Mouse (Mus musculus) lung, postnatal 0 days (tissue): ENCODE results near the gene Nkd1. TPM values are rescaled to one million over a fixed set of nuclear protein-coding genes. Genes with fewer than 3 reads are reported as not detected.

ENCODE experiments used
- ATAC-seq: fragments of 200-750 bp; cut with Nextera tagmentation; 2 replicates; pipeline ENCODE4 v1.8.0; 2017; ENCODE audit warnings: moderate library complexity
- DNase-seq: peaks from one replicate; pipeline ENCODE4 v3.0.0-alpha.2; 2016; ENCODE audit warnings: low spot score
- H3K27ac ChIP-seq: fragments of 300-500 bp; sonication (generic); 2 replicates; pipeline ENCODE4 v1.5.1; 2014; ENCODE audit warnings: antibody characterized with exemption, mild to moderate bottlenecking, low read length, mixed read lengths
- H3K27me3 ChIP-seq: fragments of 300-500 bp; sonication (generic); replicated peaks from 2 replicates; pipeline ENCODE4 v1.6.1; 2014; ENCODE audit warnings: low read length, mixed read lengths; ENCODE audit not compliant: insufficient read depth
- H3K36me3 ChIP-seq: fragments of 300-500 bp; sonication (generic); 2 replicates; pipeline ENCODE4 v1.6.1; 2014; ENCODE audit warnings: low read length, mixed read lengths; ENCODE audit not compliant: insufficient read depth
- H3K4me1 ChIP-seq: fragments of 300-500 bp; sonication (generic); 2 replicates; pipeline ENCODE4 v1.6.1; 2014; ENCODE audit warnings: antibody characterized with exemption, low read depth, low read length, mixed read lengths; ENCODE audit not compliant: insufficient read depth
- H3K4me2 ChIP-seq: fragments of 300-500 bp; sonication (generic); replicated peaks from 2 replicates; pipeline ENCODE4 v1.6.1; 2014; ENCODE audit warnings: low read depth, mild to moderate bottlenecking, low read length, moderate library complexity, mixed read lengths
- H3K4me3 ChIP-seq: fragments of 300-500 bp; sonication (generic); 2 replicates; pipeline ENCODE4 v1.5.1; 2014; ENCODE audit warnings: low read depth, low read length
- H3K9ac ChIP-seq: fragments of 300-500 bp; sonication (generic); replicated peaks from 2 replicates; pipeline ENCODE4 v1.6.1; 2014; ENCODE audit warnings: low read depth, mild to moderate bottlenecking
- H3K9me3 ChIP-seq: fragments of 300-500 bp; sonication (generic); 2 replicates; pipeline ENCODE4 v1.6.1; 2016; ENCODE audit warnings: low read length, mixed read lengths
- CTCF ChIP-seq: IDR thresholded peaks from 2 replicates; pipeline ENCODE4 v1.5.1; 2016; ENCODE audit warnings: antibody characterized with exemption, mild to moderate bottlenecking
- EP300 ChIP-seq: IDR thresholded peaks from 2 replicates; pipeline ENCODE4 v1.6.1; 2016; ENCODE audit warnings: antibody characterized with exemption, mild to moderate bottlenecking, control low read depth
- WGBS: fragments of 180-500 bp; shearing (Covaris S2); extraction: QIAGEN DNeasy Blood & Tissue Kit; methylation state at CpG from one replicate; pipeline ENCODE4 v1.1.7; 2014; 5-methylcytosine and 5-hydroxymethylcytosine counted together
- polyA plus RNA-seq: library from polyadenylated mRNA; unstranded; fragments of >200 nt; fragmentation: Nextera tagmentation; extraction: Ambion mirVana; gene quantifications from 2 replicates; pipeline ENCODE4 v1.2.1, GENCODE M21; 2015

Gene Nkd1
- polyA plus RNA-seq, 1 experiment from 2014 or later = 123 TPM

GRCm38 (mm10) chr8:88506981-88507380, 14.2 kb upstream of the Nkd1 start:
- peak; percentile 96 for ATAC-seq
- Histone ChIP-seq H3K27me3 (no peaks in the 10 kb centered on the region), H3K27ac (peak overlapping the region; percentile 60; the same call in 1 of the 2 replicates), H3K36me3 (no peaks in the 10 kb centered on the region), H3K4me1 (no peaks in the 10 kb centered on the region), H3K4me2 (no peak overlapping the region), H3K4me3 (no peak overlapping the region), H3K9ac (no peak overlapping the region), H3K9me3 (no peaks in the 10 kb centered on the region)
- peak; percentile 61 for TF ChIP-seq EP300
- TF ChIP-seq CTCF = no peak
- 53% methylated on average over 5 of the region's 5 CpGs for WGBS
- peak; percentile 70 for DNase-seq

- TF ChIP-seq CTCF (no peak), EP300 (no peak)
- H3K27ac ChIP-seq = no peak overlapping the region
- no peaks in the 10 kb centered on the region for H3K9me3 ChIP-seq
- H3K4me1 ChIP-seq = no peaks in the 10 kb centered on the region
- H3K9ac ChIP-seq = no peak overlapping the region
- no peaks in the 10 kb centered on the region for H3K36me3 ChIP-seq
- H3K4me3 ChIP-seq = no peak overlapping the region
- ATAC-seq = no peak
- DNase-seq = no peak
- H3K4me2 ChIP-seq = no peak overlapping the region
- H3K27me3 ChIP-seq = no peaks in the 10 kb centered on the region
- WGBS = 88% methylated on average over 5 of the region's 5 CpGs
Observed at GRCm38 (mm10) chr8:88511061-88511460, 10.1 kb upstream of the Nkd1 start.

- DNase-seq (no peak), ATAC-seq (no peak)
- 6% methylated on average over 15 of the region's 15 CpGs for WGBS
- H3K27me3 ChIP-seq = no peaks in the 10 kb centered on the region
- TF ChIP-seq EP300 = no peak
- no peak for TF ChIP-seq CTCF
- H3K9ac ChIP-seq = no peak overlapping the region
- H3K4me3 ChIP-seq = no peak overlapping the region
- no peaks in the 10 kb centered on the region for H3K4me1 ChIP-seq
- no peaks in the 10 kb centered on the region for H3K36me3 ChIP-seq
- no peak overlapping the region for H3K27ac ChIP-seq
- no peak overlapping the region for H3K4me2 ChIP-seq
- H3K9me3 ChIP-seq = no peaks in the 10 kb centered on the region
Observed at GRCm38 (mm10) chr8:88512094-88512794, 8.9 kb upstream of the Nkd1 start.

GRCm38 (mm10) chr8:88518047-88518446, 3.1 kb upstream of the Nkd1 start:
- Histone ChIP-seq H3K4me1 (no peaks in the 10 kb centered on the region), H3K27me3 (no peaks in the 10 kb centered on the region), H3K27ac (no peak overlapping the region), H3K4me2 (no peak overlapping the region), H3K9me3 (no peaks in the 10 kb centered on the region), H3K36me3 (no peaks in the 10 kb centered on the region), H3K9ac (no peak overlapping the region), H3K4me3 (no peak overlapping the region)
- TF ChIP-seq CTCF = no peak
- DNase-seq = no peak
- ATAC-seq = no peak
- WGBS = 47% methylated on average over 9 of the region's 9 CpGs

GRCm38 (mm10) chr8:88520381-88520780, 773 bp upstream of the Nkd1 start:
- H3K9me3 ChIP-seq = no peaks in the 10 kb centered on the region
- peaks cover 8% of the 10 kb centered on the region for H3K4me1 ChIP-seq
- no peak overlapping the region for H3K9ac ChIP-seq
- H3K27me3 ChIP-seq = no peaks in the 10 kb centered on the region
- peak overlapping the region; percentile 92; the same call in 1 of the 2 replicates for H3K4me2 ChIP-seq
- no peak for ATAC-seq
- peak overlapping the region; percentile 91; the same call in 1 of the 2 replicates for H3K4me3 ChIP-seq
- TF ChIP-seq EP300 (no peak), CTCF (no peak)
- DNase-seq = peak; percentile 48
- H3K27ac ChIP-seq = peak overlapping the region; percentile 89
- no peaks in the 10 kb centered on the region for H3K36me3 ChIP-seq
- 8% methylated on average over 13 of the region's 13 CpGs for WGBS

GRCm38 (mm10) chr8:88521541-88522414, 624 bp downstream of the Nkd1 start:
- under 1% methylated on average over 35 of the region's 65 CpGs for WGBS
- H3K4me3 ChIP-seq = peak overlapping the region; percentile 91
- peaks cover 4% of the 10 kb centered on the region; the same call in 1 of the 2 replicates for H3K36me3 ChIP-seq
- TF ChIP-seq EP300 (no peak), CTCF (no peak)
- no peaks in the 10 kb centered on the region for H3K27me3 ChIP-seq
- H3K27ac ChIP-seq = peak overlapping the region; percentile 89
- ATAC-seq (no peak; the same call in 1 of the 2 replicates), DNase-seq (peak; percentile 52)
- H3K4me1 ChIP-seq = peaks cover 8% of the 10 kb centered on the region
- H3K9ac ChIP-seq = peak overlapping the region; percentile 90
- H3K4me2 ChIP-seq = peak overlapping the region; percentile 92
- H3K9me3 ChIP-seq = no peaks in the 10 kb centered on the region
